Mouse (Mus musculus) frontal cortex, adult 2 months (tissue): ENCODE data around the gene Cntnap2. TPM values are rescaled to one million over a fixed set of nuclear protein-coding genes. Genes with fewer than 3 reads are reported as not detected.
"Not testable (repeated sequence)": the region's sequence is repeated elsewhere in the genome, so short reads cannot be mapped to it uniquely, and the experiment has no call there.

Experiments
- DNase-seq, 2 experiments: peaks; one replicate each; pipeline ENCODE4 v3.0.0; 2022; ENCODE audit warnings: low spot score in 1 of 2; ENCODE audit errors: extremely low spot score in 1 of 2
- polyA plus RNA-seq: library from polyadenylated mRNA; depleted of rRNA; stranded (reverse); fragments of >200 nt; gene quantifications from 2 replicates; pipeline ENCODE4 v1.2.3, GENCODE M21; 2012

Cntnap2 gene
- polyA plus RNA-seq, 1 experiment = 53.0 TPM

GRCm38 (mm10) chr6:46197298-46197697, 1138.1 kb downstream of the Cntnap2 start:
- peak in 1 of 2 experiments; percentile 7 for DNase-seq

GRCm38 (mm10) chr6:46201828-46202227, 1142.7 kb downstream of the Cntnap2 start:
- DNase-seq = no peak

- no peak for DNase-seq
These were observed 1146.4 kb downstream of the Cntnap2 start for GRCm38 (mm10) chr6:46205531-46205930.

GRCm38 (mm10) chr6:46232889-46233288, 1173.7 kb downstream of the Cntnap2 start:
- no peak for DNase-seq

- DNase-seq = no peak
These were observed 1181.2 kb downstream of the Cntnap2 start for GRCm38 (mm10) chr6:46240349-46240748.

- DNase-seq = no peak
These were observed 1204.0 kb downstream of the Cntnap2 start for GRCm38 (mm10) chr6:46263171-46263570.

- no peak for DNase-seq
These were observed 1287.8 kb downstream of the Cntnap2 start for GRCm38 (mm10) chr6:46346946-46347345.

- no peak for DNase-seq
These were observed 1301.9 kb downstream of the Cntnap2 start for GRCm38 (mm10) chr6:46361091-46361490.

GRCm38 (mm10) chr6:46362156-46362555, 1303.0 kb downstream of the Cntnap2 start:
- DNase-seq = no peak

GRCm38 (mm10) chr6:46398725-46399589, 1339.8 kb downstream of the Cntnap2 start:
- peak in 1 of 2 experiments; percentile 43 for DNase-seq

- DNase-seq = no peak
These were observed 1355.0 kb downstream of the Cntnap2 start for GRCm38 (mm10) chr6:46414154-46414553.

GRCm38 (mm10) chr6:46414562-46414961, 1355.4 kb downstream of the Cntnap2 start:
- no peak for DNase-seq

GRCm38 (mm10) chr6:46419827-46420226, 1360.7 kb downstream of the Cntnap2 start:
- no peak for DNase-seq

GRCm38 (mm10) chr6:46420349-46420748, 1361.2 kb downstream of the Cntnap2 start:
- DNase-seq = no peak

GRCm38 (mm10) chr6:46428231-46428630, 1369.1 kb downstream of the Cntnap2 start:
- DNase-seq = no peak

- DNase-seq = no peak
These were observed 1391.9 kb downstream of the Cntnap2 start for GRCm38 (mm10) chr6:46450917-46451638.

GRCm38 (mm10) chr6:46472683-46473082, 1413.5 kb downstream of the Cntnap2 start:
- no peak for DNase-seq

- no peak for DNase-seq
These were observed 1425.2 kb downstream of the Cntnap2 start for GRCm38 (mm10) chr6:46484392-46484791.

- no peak for DNase-seq
These were observed 1443.6 kb downstream of the Cntnap2 start for GRCm38 (mm10) chr6:46502786-46503185.

GRCm38 (mm10) chr6:46512841-46513240, 1453.7 kb downstream of the Cntnap2 start:
- DNase-seq = no peak

- not testable (repeated sequence) for DNase-seq
These were observed 1478.4 kb downstream of the Cntnap2 start for GRCm38 (mm10) chr6:46537586-46537985.

GRCm38 (mm10) chr6:46563470-46563869, 1504.3 kb downstream of the Cntnap2 start:
- no peak for DNase-seq
